Mouse (Mus musculus): Measurements from ENCODE around the gene Gm37596. TPM values are rescaled to one million over a fixed set of nuclear protein-coding genes. Genes with fewer than 3 reads are reported as not detected.
"Not testable (repeated sequence)": the region's sequence is repeated elsewhere in the genome, so short reads cannot be mapped to it uniquely, and the experiment has no call there.

The Gm37596 gene
- not detected for total RNA-seq (2022)

DNA sequence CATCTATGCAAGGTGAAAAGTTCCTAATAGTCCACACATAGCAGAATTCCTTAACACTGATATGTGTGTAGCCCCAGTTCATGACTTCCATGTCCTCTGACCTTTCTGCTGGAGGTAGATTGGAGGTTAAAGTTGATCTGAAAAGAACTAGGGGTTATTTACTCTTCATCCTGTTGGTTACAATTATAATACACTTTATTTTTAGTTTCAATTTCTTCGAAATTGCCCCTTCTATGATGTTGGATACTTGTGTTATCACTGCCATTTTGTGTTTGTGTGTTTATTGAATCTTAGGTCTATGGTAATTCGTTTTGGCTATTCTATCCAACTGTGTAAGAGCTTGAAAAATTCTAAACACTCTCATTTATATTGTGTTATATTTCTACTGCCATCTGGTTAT lies at the start of gene Gm37596:
Gene Gm37596 (minus strand): TSS at position 101 of the 400 bp plus-strand sequence.
- DNase-seq (ENCODE audit: low spot score in 2 of 2): not testable (repeated sequence)

DNA sequence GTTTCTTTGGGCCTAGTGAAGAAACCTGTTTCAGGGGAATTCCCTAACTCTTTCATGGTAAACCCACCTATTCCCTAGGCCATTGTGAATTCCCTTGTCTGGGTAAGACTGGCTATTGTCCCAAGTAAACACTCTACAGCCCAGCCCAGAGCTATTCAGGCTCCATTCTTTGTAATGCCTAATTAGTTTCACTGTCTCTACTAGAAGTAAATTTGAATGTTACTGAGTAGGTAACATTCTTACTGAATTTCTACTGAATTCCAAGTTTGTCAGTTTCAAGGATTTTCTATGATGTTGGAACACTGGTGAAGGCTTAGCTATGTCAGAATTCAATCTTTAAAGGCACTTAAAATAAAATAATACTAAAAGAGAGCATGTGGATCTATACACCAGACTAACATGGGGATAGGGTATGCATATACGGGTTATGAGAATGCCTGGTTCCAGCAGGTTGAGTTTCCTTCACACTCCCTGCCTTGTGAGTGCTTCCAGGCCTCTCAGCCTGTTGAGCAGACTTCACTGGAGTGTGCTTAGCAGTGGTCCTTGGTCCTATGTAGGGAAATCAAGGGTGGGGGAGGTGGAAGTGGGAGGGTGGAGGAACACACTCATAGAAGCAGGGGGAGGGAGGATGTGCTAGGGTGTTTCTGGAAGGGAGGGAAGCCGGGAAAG lies 16.2 kb upstream of the Gm37596 start:
- DNase-seq (ENCODE audit: low spot score in 2 of 2): not testable (repeated sequence)

DNA sequence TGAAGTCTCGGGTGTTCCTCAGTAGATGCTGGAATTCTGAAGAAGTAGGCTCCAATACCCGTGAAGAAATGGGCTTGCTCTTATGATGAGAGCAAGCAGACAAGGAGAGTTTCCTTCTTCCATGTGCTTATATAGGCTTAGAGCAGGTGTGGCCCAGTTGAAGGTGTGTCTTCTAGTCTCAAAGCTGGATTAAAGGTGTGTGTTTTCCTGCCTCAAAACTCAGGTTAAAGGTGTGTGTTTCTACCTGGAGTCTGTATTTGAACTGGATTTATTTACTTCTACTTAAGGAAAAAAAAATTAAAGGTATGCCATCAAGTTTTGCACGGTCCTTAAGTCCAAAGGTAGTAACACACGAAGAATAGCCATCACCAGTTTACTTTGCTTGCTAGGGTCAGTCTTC lies 16.7 kb downstream of the Gm37596 start, which contains the start of gene Tdpoz1:
Gene Tdpoz1 (minus strand): TSS at position 101 of the 400 bp plus-strand sequence.
- DNase-seq (ENCODE audit: low spot score in 2 of 2): not testable (repeated sequence)

DNA sequence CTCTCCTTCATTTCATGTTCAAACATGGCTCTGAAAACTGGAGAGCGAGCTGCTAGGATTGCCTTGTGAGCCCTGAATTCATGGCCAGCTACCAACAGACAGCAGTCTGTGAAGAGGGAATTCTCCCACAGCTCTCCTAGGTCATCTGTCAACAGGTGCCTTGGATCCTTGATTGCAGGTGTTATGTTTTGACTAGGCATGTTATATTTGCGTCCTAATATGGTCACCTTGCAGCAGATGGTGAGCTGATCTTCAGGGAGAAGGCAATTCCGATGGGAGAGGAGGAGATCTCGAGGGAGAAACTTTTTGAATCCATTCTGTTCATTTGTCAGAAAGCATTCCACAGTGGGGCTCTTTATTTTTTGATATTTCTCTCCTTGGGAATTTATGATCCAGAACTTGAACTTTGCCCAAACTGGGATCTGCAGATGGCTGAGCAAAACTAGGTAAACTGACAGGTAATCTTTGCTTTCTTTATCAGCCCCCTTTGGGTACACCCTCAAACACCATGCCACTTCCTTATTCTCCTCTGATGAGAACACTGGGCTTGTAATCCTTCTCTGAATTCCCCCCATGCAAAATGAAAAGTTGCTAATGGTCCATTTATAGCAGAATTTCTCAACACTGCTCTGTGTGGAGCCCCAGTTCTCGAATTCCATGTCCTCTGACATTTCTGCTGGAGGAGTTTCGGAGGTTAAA lies 21.9 kb downstream of the Gm37596 start:
- DNase-seq (ENCODE audit: low spot score in 2 of 2): not testable (repeated sequence)

DNA sequence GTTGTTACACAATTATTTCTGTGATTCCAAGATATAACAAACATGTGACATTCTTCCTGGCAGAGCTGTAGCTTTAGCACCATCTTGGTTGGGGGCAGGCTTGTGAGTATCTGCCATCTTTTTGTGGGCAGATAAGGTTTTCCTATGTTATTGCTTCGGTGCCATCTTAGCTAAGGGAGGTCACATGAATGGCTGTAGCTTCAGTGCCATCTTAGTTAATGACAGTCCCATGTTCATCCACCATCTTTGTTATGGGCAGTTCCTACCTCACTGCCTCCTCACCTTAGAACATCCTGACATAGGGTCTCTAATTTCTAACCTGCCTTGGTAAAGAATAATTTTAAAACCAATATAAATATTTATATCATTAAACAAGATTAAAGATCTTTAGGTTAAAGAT lies 38.6 kb downstream of the Gm37596 start:
- DNase-seq (ENCODE audit: low spot score in 2 of 2): no peak

DNA sequence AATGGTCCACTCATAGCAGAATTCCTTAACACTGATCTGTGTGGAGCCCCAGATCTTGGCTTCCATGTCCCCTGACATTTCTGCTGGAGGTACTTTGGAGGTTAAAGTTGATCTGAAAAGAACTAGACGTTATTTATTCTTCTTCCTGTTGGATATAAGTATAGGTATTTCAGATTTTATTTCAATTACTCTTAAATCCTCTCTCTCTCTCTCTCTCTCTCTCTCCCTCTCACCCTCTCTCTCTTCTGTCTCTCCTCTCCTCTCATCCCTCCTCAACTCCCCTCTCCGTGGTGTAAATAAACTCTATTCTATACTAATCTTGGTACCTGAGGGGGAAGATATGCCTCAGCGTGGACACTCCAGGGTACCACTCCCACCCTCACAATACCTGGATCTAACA lies 40.3 kb downstream of the Gm37596 start, which contains the start of gene Tdpoz2:
Gene Tdpoz2 (minus strand): TSS at position 101 of the 400 bp plus-strand sequence.
- DNase-seq (ENCODE audit: low spot score in 2 of 2): no peak

Other genes starting within 250 kb of the Gm37596 start
- gene Tchhl1, start 224.3 kb downstream of the Gm37596 start, total RNA-seq (2022): not detected
- 10 to 100 TPM; 14.8 to 39.6 (median 19.8) TPM for gene S100a11, start 172.6 kb downstream of the Gm37596 start, total RNA-seq (2022)
- gene S100a10, start 138.0 kb downstream of the Gm37596 start, total RNA-seq (2022): 10 to 100 TPM; 16.5 to 34.3 (median 26.9) TPM
- not detected for gene Tdpoz2, start 40.4 kb downstream of the Gm37596 start, total RNA-seq (2022)
- not detected for gene Tdpoz1, start 16.8 kb downstream of the Gm37596 start, total RNA-seq (2022)
- gene Gm5773, start 79.9 kb upstream of the Gm37596 start, total RNA-seq (2022): not detected
- gene Tdpoz4, start 103.3 kb upstream of the Gm37596 start, total RNA-seq (2022): not detected
- not detected for gene Tdpoz3, start 132.9 kb upstream of the Gm37596 start, total RNA-seq (2022)

Data from gastrocnemius, adult 8-10 months (tissue).